Mouse (Mus musculus) layer of hippocampus, postnatal 36 days (tissue): ENCODE measurements around the gene Wasf2. TPM values are rescaled to one million over a fixed set of nuclear protein-coding genes. Genes with fewer than 3 reads are reported as not detected.
A peak's percentile ranks its signal among the peaks of the same experiment; 100 is the strongest.

ENCODE experiments used
- DNase-seq, 2 experiments: peaks; one replicate each; pipeline ENCODE4 v3.0.0; 2022
- total RNA-seq, 2 experiments: library from RNA; stranded (reverse); gene quantifications; 2 replicates each; pipeline ENCODE4 v1.2.3; 2021

The Wasf2 gene
- total RNA-seq, 2 experiments from 2014 or later: 28.7 to 32.8 TPM

GRCm38 (mm10) chr4:133127894-133128293 is 2.4 kb upstream of the Wasf2 start:
- no peak for DNase-seq

- DNase-seq: no peak
Measured at GRCm38 (mm10) chr4:133129391-133129790, 914 bp upstream of the Wasf2 start.

GRCm38 (mm10) chr4:133130890-133131741 is 811 bp downstream of the Wasf2 start:
- peak in 1 of 2 experiments; percentile 13 for DNase-seq

GRCm38 (mm10) chr4:133132027-133132426 is 1.7 kb downstream of the Wasf2 start:
- DNase-seq: no peak

- no peak for DNase-seq
Measured at GRCm38 (mm10) chr4:133136946-133137345, 6.6 kb downstream of the Wasf2 start.

GRCm38 (mm10) chr4:133138971-133139370 is 8.7 kb downstream of the Wasf2 start:
- DNase-seq: no peak

GRCm38 (mm10) chr4:133155006-133155405 is 24.7 kb downstream of the Wasf2 start:
- no peak for DNase-seq

GRCm38 (mm10) chr4:133155726-133156125 is 25.4 kb downstream of the Wasf2 start:
- DNase-seq: no peak

- no peak for DNase-seq
Measured at GRCm38 (mm10) chr4:133156422-133156821, 26.1 kb downstream of the Wasf2 start.

- peak; percentile 36 to 41 for DNase-seq
Measured at GRCm38 (mm10) chr4:133156831-133157230, 26.5 kb downstream of the Wasf2 start.

- DNase-seq: no peak
Measured at GRCm38 (mm10) chr4:133159127-133159526, 28.8 kb downstream of the Wasf2 start.

- DNase-seq: no peak
Measured at GRCm38 (mm10) chr4:133159646-133160045, 29.3 kb downstream of the Wasf2 start.

- no peak for DNase-seq
Measured at GRCm38 (mm10) chr4:133160211-133160610, 29.9 kb downstream of the Wasf2 start.

GRCm38 (mm10) chr4:133160821-133161220 is 30.5 kb downstream of the Wasf2 start:
- no peak for DNase-seq

GRCm38 (mm10) chr4:133162196-133162595 is 31.9 kb downstream of the Wasf2 start:
- no peak for DNase-seq

- DNase-seq: no peak
Measured at GRCm38 (mm10) chr4:133166773-133167172, 36.5 kb downstream of the Wasf2 start.

- DNase-seq: no peak
Measured at GRCm38 (mm10) chr4:133169237-133170055, 39.1 kb downstream of the Wasf2 start.

- no peak for DNase-seq
Measured at GRCm38 (mm10) chr4:133170056-133170524, 39.8 kb downstream of the Wasf2 start.

GRCm38 (mm10) chr4:133170616-133171015 is 40.3 kb downstream of the Wasf2 start:
- no peak for DNase-seq

- DNase-seq: no peak
Measured at GRCm38 (mm10) chr4:133172451-133172850, 42.1 kb downstream of the Wasf2 start.

- DNase-seq: no peak
Measured at GRCm38 (mm10) chr4:133174361-133174760, 44.1 kb downstream of the Wasf2 start.

GRCm38 (mm10) chr4:133175274-133175673 is 45.0 kb downstream of the Wasf2 start:
- no peak for DNase-seq
